Mouse (Mus musculus) CD8-positive naive resting alpha-beta T cell, adult 57 days (primary cell): ENCODE data around the gene Cdh19. TPM values are rescaled to one million over a fixed set of nuclear protein-coding genes. Genes with fewer than 3 reads are reported as not detected.

Source experiments
- total RNA-seq: library from RNA; stranded (reverse); gene quantifications from one replicate; pipeline ENCODE4 v1.2.4, GENCODE M21; 2023

Cdh19 gene
- total RNA-seq, result not detected

GRCm38 (mm10) chr1:110977484-110977883 is at the start of gene Cdh19:
TSS of gene Cdh19 (minus strand) at chr1:110977584.

